Mouse (Mus musculus): ENCODE data around the gene Ireb2.

DNA sequence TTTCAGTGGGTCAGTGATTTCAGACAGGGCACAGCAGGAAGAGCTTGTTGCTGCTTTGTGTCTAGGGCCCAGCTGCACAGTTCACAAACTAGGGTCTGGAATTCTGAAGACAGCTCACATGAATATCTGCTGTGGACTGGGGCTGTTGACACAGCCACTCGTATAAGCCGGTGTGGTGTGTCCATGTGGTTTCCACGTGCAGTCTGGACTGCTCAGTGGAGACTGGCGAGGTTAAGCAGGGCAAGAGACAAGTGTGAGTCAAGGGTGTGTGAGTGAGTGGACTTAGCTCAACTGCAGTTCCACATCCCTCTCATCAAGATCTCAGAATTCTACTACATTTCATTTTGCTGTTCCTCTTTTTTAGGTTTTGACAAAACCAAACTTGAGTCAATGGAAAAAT, 28.5 kb downstream of the Ireb2 start:
- TF ChIP-seq NELFE (IDR thresholded peaks at IDR 0.05; ENCODE audit: low read depth, low read length) (no peak), BHLHE40 (IDR thresholded peaks at IDR 0.05; ENCODE audit: borderline replicate concordance, low read depth, low read length) (no peak), MAX (IDR thresholded peaks at IDR 0.05; ENCODE audit: low read length) (no peak)

Data from MEL (cell line).